Mouse (Mus musculus) heart, embryonic 13.5 days (tissue): ENCODE results near the gene Fshr. TPM values are rescaled to one million over a fixed set of nuclear protein-coding genes. Genes with fewer than 3 reads are reported as not detected.

ENCODE experiments used
- ATAC-seq: fragments of 200-750 bp; cut with Nextera tagmentation; 2 replicates; pipeline ENCODE4 v1.8.0; 2017; ENCODE audit warnings: moderate TSS enrichment; ENCODE audit not compliant: insufficient number of reproducible peaks, low FRiP score, low TSS enrichment; ENCODE audit errors: extremely low read depth
- H3K27ac ChIP-seq: fragments of 300-500 bp; sonication (generic); replicated peaks from 2 replicates; pipeline ENCODE4 v1.5.1; 2015; ENCODE audit warnings: moderate library complexity, mild to moderate bottlenecking, inconsistent platforms
- H3K27me3 ChIP-seq: fragments of 300-500 bp; sonication (generic); replicated peaks from 2 replicates; pipeline ENCODE4 v1.6.1; 2015; ENCODE audit warnings: mild to moderate bottlenecking, inconsistent platforms
- H3K36me3 ChIP-seq: fragments of 300-500 bp; sonication (generic); 2 replicates; pipeline ENCODE4 v1.6.1; 2015; ENCODE audit warnings: mild to moderate bottlenecking, inconsistent platforms
- H3K4me1 ChIP-seq: fragments of 300-500 bp; sonication (generic); 2 replicates; pipeline ENCODE4 v1.6.1; 2015; ENCODE audit warnings: inconsistent platforms
- H3K4me2 ChIP-seq: fragments of 300-500 bp; sonication (generic); 2 replicates; pipeline ENCODE4 v1.6.1; 2015; ENCODE audit warnings: inconsistent platforms, mild to moderate bottlenecking, moderate library complexity
- H3K4me3 ChIP-seq: fragments of 300-500 bp; sonication (generic); 2 replicates; pipeline ENCODE4 v1.5.1; 2015; ENCODE audit warnings: moderate library complexity, mild to moderate bottlenecking, inconsistent platforms
- H3K9ac ChIP-seq: fragments of 300-500 bp; sonication (generic); 2 replicates; pipeline ENCODE4 v1.6.1; 2015; ENCODE audit warnings: inconsistent platforms, mild to moderate bottlenecking, moderate library complexity
- H3K9me3 ChIP-seq: fragments of 300-500 bp; sonication (generic); 2 replicates; pipeline ENCODE4 v1.6.1; 2016; ENCODE audit warnings: inconsistent platforms
- WGBS: fragments of 180-500 bp; shearing (Covaris S2); methylation state at CpG from one replicate; pipeline ENCODE4 v1.1.7; 2015; ENCODE audit warnings: mixed read lengths; 5-methylcytosine and 5-hydroxymethylcytosine counted together
- polyA plus RNA-seq: library from polyadenylated mRNA; unstranded; fragments of >200 nt; fragmentation: Nextera tagmentation; extraction: Ambion mirVana; gene quantifications from 2 replicates; pipeline ENCODE4 v1.2.1, GENCODE M21; 2015

The Fshr gene
- polyA plus RNA-seq, 1 experiment from 2014 or later: not detected

DNA sequence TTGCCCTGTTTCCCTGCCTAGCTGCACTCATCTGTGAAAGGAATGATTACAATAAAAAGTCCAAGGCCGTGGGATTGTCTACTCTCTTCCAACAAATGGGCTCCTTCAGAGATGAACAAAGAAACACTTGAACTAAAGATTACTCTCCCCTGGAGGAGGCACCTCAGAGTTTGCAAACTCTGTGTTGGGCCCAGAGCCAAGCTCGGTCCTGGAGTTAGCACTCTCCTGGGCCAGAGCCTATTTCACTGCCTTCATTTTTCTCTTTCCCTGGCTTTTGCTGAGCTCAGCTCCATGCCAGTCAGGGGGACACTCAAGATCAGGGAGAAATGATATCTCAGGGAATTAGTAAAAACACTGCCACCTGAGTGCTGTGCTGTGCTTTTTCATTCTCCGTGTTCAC lies 234.4 kb downstream of the Fshr start:
- no peak overlapping the region for H3K4me2 ChIP-seq
- no peaks in the 10 kb centered on the region for H3K9me3 ChIP-seq
- no peak overlapping the region for H3K4me3 ChIP-seq
- no peak overlapping the region for H3K27ac ChIP-seq
- H3K4me1 ChIP-seq: no peaks in the 10 kb centered on the region
- no peaks in the 10 kb centered on the region for H3K27me3 ChIP-seq
- ATAC-seq: no peak
- H3K36me3 ChIP-seq: no peaks in the 10 kb centered on the region
- no peak overlapping the region for H3K9ac ChIP-seq
- WGBS: 54% methylated on average over 3 of the region's 3 CpGs

GRCm38 (mm10) chr17:88954011-88954410 lies 246.5 kb downstream of the Fshr start:
- no peak overlapping the region for H3K27ac ChIP-seq
- H3K9ac ChIP-seq: no peak overlapping the region
- H3K36me3 ChIP-seq: no peaks in the 10 kb centered on the region
- no peaks in the 10 kb centered on the region for H3K9me3 ChIP-seq
- no peak overlapping the region for H3K4me3 ChIP-seq
- WGBS: 25% methylated on average over 5 of the region's 5 CpGs
- H3K27me3 ChIP-seq: no peaks in the 10 kb centered on the region
- no peaks in the 10 kb centered on the region for H3K4me1 ChIP-seq
- ATAC-seq: no peak
- H3K4me2 ChIP-seq: no peak overlapping the region

DNA sequence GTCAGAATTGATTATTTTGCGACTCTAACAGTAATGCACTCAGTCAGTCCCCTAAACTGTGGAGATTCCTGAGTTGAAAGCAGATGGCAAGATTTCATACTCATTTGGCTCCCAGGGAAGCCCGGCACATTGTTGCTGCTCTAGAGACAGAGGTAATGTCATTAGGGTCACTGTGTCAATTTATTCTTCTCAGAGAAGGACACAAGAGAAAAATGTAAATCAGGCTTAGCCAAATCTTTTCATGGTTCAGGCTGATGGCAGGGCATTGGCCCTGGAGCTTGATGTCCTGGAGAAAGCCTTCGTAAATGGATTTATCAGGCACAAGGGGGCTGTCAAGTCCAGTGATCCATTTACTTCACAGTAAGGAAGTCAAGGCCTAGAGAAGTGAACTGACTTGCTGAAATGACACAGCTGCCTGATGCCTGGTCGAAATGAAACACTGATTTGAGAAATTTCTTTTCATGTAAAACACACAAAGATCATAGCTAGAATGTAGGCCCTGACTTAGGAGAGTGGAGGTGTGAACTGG lies 262.3 kb downstream of the Fshr start:
- Histone ChIP-seq H3K27me3 (no peaks in the 10 kb centered on the region), H3K36me3 (no peaks in the 10 kb centered on the region), H3K4me1 (peaks cover 9% of the 10 kb centered on the region), H3K4me3 (no peak overlapping the region), H3K9me3 (no peaks in the 10 kb centered on the region), H3K9ac (no peak overlapping the region), H3K27ac (no peak overlapping the region), H3K4me2 (no peak overlapping the region)
- 30% methylated on average over 4 of the region's 4 CpGs for WGBS
- ATAC-seq: no peak

DNA sequence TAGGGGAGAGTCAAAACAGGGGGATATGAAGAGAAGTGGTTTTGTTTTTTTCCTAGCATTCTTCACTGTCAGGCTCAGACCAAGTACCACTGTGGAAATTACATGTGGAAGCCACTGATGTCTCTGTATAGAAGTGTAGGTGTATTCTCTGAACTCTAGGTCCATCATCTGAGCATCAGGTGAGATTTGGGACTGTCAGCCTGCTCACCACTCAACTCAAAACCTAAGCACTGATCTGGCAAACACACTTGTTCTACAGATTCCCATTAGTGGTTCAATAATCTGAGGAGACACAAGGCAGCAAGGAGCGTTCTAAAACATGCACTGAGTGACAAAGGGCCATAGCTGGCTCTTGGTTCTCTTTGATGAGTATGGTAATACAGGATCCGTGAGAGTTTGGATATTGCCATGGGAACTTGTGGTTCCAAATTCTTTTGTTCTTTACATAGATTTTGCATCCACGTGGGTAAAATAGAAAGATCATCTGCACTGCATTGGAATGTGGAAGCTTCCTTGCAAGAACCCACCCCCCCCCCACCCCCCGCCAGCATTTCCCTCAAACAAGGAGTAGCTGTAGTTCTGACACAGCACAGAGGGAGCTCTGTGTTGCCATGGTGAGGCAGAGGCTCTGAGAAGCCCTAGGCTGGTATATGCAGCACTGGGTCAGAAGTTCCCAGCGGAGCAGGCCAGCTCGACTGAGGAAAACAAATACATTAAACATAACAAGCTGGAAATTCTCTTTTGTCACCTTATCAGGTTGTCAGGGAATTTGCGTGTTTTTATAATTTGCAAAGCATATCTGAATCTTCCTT lies 262.9 kb downstream of the Fshr start:
- no peak overlapping the region for H3K27ac ChIP-seq
- no peak for ATAC-seq

GRCm38 (mm10) chr17:88936941-88937340 lies 263.5 kb downstream of the Fshr start:
- H3K9ac ChIP-seq: no peak overlapping the region
- no peaks in the 10 kb centered on the region for H3K36me3 ChIP-seq
- H3K4me1 ChIP-seq: peaks cover 9% of the 10 kb centered on the region
- no peak overlapping the region for H3K27ac ChIP-seq
- H3K4me2 ChIP-seq: no peak overlapping the region
- no peaks in the 10 kb centered on the region for H3K9me3 ChIP-seq
- no peaks in the 10 kb centered on the region for H3K27me3 ChIP-seq
- WGBS: 69% methylated on average over 3 of the region's 3 CpGs
- ATAC-seq: no peak
- no peak overlapping the region for H3K4me3 ChIP-seq

More for the DNA sequence above, 262.9 kb downstream of the Fshr start:
- no peaks in the 10 kb centered on the region for H3K27me3 ChIP-seq
- H3K4me3 ChIP-seq: no peak overlapping the region
- H3K4me1 ChIP-seq: peaks cover 9% of the 10 kb centered on the region
- H3K9me3 ChIP-seq: no peaks in the 10 kb centered on the region
- H3K9ac ChIP-seq: no peak overlapping the region
- H3K36me3 ChIP-seq: no peaks in the 10 kb centered on the region
- no peak overlapping the region for H3K4me2 ChIP-seq
- 24% methylated on average over 7 of the region's 7 CpGs for WGBS
